Mouse (Mus musculus): Measurements from ENCODE around the gene Mettl9.
"Not testable (repeated sequence)": the region's sequence is repeated elsewhere in the genome, so short reads cannot be mapped to it uniquely, and the experiment has no call there.

Gene Mettl9

GRCm38 (mm10) chr7:121033856-121034652 is at the start of gene Mettl9:
Gene Mettl9, plus strand, starts transcription at chr7:121034445.
- peak; percentile 88 to 91 for DNase-seq (ENCODE audit: low spot score in 2 of 2)

DNA sequence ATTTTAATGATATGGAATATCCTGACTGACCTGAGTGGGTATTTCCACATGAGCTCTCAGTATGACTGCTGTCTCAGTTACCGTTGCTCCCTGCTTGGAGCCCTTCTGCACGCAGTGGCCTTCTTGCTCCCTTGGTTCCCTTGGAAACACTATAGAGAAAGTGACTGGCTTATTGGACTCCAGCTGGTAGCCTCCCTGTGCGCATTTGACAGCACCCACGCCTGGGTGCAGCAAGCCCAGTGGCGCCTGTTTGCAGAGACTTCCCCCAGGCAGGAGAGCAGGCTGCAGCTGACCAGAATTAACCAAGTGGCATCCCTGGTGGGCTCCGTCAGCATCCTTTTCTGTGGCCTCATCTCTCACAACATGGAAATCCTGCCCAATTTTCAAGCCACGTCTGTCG is 43.1 kb upstream of the Mettl9 start:
- DNase-seq (ENCODE audit: low spot score in 2 of 2) = peak in 1 of 2 experiments; percentile 12

- DNase-seq (ENCODE audit: low spot score in 2 of 2) = no peak
Observed at GRCm38 (mm10) chr7:120999021-120999530, 35.2 kb upstream of the Mettl9 start.

GRCm38 (mm10) chr7:121000065-121000822 is 34.0 kb upstream of the Mettl9 start:
- DNase-seq (ENCODE audit: low spot score in 2 of 2) = no peak

DNA sequence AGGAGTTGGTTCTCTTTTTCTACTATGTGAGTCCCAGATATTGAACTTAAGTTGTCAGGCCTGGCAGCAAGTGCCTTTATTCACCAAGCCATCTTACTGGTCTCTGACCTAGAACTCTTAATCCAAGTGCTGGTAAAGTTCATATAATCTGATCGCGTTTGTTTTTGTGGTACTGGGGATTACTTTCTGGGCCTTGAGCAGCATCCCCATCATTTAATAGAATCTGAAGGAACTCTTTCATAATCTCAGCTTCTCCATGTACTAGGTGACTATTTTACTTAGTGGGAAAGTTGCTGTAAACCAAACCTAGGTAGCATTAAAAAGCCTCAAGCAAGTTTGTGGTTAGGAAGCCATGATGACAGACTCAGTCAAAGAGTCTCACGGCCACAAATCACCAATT is 32.4 kb upstream of the Mettl9 start:
- no peak for DNase-seq (ENCODE audit: low spot score in 2 of 2)

DNA sequence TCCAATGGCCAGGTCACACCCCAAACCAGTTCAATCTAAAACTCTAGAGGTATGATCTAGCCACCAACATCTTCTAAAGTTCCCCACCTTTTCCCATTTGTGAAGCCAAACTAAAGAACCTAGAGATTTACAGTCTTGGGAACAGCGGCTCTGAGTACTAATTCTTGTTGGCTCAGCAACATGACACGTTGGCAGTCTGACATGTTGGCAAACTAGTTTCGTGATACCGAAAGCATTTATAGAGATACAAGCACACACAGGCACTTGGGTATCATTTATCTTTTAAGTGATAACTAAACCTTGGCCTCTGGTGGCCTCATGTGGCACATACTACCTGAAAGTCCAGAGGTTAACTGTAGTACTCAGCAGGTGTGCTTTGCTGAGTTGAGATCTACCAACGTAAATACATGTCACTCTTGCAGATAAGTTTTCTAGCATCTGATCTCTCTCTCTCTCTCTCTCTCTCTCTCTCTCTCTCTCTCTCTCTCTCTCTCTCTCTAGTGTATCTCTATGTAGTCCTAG is 31.8 kb upstream of the Mettl9 start:
- no peak for DNase-seq (ENCODE audit: low spot score in 2 of 2)

DNA sequence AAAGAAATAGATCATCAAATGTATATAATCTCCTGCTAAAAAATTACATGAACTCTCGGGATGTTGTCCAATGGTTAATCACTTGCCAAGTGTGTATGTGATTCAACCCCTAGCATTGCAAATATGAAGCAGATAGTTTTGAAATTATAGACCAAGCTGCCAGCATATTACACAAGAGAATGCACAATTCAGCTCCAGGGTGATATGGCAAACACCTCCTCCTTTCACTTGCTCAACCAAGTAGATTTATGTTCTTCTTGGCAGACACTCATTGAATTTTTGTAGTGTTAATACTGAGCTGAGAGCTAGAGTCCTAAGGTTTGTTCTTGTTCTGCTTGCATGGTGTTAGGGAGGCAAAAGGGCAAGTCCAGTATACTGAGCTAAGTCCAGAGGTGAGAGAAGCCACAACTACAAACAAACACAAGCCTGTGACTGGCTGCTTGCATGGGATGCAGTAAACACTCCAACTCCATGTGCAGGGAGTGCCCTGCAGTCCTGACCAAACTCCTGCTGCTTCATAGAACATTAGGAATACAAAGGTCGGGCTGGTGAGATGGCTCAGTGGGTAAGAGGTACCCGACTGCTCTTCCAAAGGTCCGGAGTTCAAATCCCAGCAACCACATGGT is 30.3 kb upstream of the Mettl9 start:
- DNase-seq (ENCODE audit: low spot score in 2 of 2) = no peak

DNA sequence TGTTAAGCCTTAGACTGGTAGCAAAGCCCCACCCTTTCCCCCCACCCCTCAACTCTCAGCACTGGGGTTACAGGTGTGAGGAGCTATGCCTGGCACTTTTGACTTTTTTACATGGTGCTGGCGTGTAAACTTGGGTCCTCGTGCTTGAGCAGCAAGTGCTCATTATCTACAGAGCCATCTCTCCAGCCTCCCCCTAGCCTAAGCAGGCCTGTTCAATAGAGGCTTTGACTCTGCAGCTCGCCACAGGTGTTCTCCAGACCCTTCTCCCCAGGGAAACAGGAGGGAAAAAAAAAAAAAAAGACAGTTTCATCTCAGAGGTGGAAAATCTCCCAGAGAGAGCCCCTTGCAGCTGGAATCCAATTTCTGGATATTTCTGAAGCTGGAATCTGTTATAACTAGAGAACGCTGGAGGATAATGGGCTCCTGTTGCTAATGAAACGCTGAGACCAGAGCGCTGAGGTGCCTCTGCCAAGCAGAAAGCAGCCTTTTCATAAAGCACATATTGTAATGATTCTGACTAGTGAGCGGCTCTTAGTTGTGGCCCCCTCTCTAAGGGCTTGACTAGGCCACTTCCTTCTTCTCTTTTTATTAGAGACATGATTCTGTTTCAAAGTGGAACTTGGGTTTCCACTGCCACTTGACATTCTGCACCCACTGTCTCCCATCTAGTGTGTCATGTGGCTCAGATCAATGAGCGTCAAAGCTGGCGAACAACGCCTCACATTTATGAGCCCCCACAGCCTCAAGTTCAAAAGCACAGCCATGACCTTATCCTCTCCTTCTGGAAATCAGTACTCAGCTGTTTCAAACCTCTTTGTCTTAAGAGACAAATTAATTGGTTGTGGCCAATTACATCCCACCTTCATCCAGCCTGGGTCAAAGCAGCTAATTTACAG is 22.2 kb upstream of the Mettl9 start:
- no peak for DNase-seq (ENCODE audit: low spot score in 2 of 2)

DNA sequence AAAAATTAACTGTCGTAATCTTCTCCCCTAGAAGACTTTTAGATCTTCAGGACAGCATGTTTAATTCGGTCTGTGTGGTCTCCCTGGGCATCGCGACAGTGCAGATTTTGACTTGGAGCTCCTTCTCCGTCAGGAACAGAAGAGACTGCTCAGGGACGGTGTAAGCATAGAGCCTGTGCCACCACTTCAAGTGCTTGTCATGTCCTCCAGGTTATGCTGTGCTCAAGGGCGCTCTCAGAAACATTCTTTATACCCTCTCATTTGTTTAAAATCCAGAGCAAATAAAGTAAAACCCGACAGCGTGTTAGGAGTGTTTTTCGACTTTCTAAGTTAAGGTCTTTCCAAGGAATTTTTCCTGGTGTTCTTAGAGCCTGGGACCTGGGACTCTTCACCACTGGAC is 19.8 kb upstream of the Mettl9 start:
- no peak for DNase-seq (ENCODE audit: low spot score in 2 of 2)

DNA sequence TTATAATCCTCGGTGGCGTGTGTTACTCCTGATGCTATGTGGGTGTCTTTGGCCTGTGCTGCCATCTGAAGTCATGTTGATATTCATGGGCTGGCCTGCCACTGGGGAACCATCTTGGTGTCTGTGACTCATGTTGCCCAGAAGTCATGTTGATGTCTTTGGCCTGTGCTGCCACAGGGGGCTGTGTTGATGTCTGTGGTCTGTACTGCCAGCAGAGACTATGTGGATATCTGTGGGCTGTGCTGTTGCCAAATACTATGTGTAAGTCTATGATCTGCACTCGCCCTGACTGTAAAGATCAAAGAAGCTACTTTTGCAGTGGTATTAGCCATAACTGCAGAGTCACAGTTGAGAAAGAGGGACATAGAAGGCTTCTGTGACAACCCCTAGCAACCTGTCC is 15.5 kb upstream of the Mettl9 start:
- no peak for DNase-seq (ENCODE audit: low spot score in 2 of 2)

DNA sequence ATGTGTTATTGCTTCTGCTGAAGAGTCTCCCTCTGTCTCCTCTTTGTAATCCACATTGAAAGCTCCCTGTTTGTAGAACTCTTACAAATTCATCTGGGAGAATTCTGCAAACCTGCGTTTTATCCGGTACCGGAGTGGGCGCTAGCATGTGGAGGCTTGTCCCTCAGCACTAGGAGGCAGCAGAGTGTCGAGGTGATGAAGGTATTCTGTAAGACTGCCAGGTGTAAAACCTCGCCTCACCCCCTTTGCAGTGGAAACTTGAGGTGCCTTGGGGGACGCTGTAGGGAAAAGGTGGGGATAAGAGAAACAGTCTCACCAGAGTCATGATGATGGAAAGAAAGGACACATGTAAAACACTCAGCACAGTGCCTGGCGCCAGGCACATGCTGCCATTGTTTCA is 14.0 kb upstream of the Mettl9 start:
- peak in 1 of 2 experiments; percentile 20 for DNase-seq (ENCODE audit: low spot score in 2 of 2)

DNA sequence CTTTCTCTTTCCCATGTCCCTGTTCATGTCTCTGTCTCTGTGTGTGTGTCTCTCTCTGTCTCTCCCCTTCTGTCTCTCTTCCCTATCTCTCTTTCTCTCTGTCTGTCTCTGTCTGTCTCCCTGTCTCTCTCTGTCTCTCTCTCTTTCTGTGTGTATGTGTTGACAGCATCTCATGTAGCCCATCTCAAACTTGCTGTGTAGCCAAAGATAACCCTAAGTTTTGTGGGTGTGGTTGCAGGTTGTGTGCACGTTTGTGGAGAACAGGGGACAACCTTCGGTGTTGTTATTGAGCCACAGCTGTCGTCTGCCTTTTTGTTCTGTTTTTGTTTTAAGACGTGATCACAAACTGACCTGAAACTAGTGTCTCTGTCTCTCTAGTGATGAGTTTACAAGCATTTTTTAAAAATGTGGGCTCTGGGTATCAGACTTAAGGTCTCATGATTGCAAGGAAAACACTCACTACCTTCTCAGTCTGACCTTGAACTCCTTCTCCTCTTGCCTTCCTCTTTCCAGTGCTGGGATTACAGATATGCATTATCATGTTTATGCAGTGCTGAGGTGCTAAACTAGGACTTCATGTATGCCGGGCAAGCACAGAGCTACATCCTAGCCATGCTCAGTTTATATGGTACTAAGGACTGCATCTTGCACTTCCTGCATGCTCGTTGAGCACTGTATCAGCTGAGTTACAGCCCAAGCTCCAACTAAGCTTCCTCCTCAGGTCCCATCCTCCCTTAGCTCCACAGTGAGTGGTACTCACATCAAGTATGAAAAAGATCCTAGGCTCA is 8.8 kb upstream of the Mettl9 start:
- no peak for DNase-seq (ENCODE audit: low spot score in 2 of 2)

DNA sequence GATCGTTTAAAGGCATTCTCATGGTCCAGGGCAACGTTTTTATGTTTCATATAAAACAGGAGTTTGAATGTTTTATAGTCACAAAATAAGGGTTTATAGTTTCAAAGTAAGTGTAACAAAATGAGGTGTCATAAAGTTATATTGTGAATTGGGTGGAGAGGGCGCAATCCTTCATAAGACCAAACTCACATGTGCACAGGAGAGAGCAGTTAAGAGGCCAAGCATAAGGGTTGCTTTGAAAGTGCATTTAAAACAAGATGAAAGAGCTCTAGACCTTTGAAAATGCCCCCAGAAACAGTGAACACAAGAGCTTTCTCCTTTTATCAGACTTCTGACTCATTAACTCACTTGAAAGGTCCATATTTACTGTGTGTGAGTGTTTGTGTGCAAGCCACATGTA is 7.9 kb upstream of the Mettl9 start:
- no peak for DNase-seq (ENCODE audit: low spot score in 2 of 2)

GRCm38 (mm10) chr7:121029947-121030346 is 4.3 kb upstream of the Mettl9 start:
- not testable (repeated sequence) for DNase-seq (ENCODE audit: low spot score in 2 of 2)

DNA sequence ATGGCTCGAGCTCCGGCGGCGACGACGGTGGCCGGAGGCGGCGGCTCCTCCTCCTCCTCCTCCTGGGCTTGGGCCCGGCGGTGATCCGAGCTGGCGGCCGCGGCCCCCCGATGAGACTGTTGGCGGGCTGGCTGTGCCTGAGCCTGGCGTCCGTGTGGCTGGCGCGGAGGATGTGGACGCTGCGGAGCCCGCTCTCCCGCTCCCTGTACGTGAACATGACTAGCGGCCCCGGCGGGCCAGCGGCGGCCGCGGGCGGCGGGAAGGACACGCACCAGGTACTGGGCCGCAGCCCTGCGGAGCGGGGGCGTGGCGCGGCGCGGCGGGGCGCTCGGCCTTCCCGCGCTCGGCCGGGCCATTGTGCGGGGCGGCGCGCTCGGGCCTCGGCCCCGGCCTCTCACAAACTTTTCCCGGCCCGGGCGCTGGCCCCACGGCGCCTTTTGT is 476 bp downstream of the Mettl9 start:
- peak; percentile 49 to 67 for DNase-seq (ENCODE audit: low spot score in 2 of 2)

DNA sequence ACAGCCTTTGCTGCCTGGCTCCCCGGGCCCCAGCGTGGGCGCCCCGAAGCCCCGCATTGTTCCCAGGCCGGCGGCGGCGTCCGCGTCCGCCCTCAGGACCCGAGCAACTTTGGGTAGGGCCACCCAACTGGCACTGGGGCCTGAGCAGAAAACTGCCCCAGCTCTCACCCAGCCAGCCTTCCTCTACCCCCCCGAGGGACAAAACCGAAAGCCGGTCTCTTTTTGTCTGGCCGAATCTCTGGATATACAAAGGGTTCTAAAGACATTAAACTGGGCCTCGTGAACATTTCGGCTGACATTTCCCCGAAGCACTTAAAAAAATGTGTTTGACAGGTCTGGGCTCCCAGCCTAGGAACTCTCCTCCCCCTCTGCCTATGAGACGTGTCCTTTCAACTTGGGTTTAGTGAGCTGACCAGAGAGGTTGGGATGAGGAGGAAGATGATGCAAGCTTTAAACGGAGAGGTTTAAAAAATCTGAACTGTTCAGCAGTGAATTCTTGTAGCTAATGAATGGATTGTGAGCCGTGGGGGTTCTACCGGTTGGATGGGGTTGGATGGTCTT is 996 bp downstream of the Mettl9 start:
- peak; percentile 17 to 29 for DNase-seq (ENCODE audit: low spot score in 2 of 2)

DNA sequence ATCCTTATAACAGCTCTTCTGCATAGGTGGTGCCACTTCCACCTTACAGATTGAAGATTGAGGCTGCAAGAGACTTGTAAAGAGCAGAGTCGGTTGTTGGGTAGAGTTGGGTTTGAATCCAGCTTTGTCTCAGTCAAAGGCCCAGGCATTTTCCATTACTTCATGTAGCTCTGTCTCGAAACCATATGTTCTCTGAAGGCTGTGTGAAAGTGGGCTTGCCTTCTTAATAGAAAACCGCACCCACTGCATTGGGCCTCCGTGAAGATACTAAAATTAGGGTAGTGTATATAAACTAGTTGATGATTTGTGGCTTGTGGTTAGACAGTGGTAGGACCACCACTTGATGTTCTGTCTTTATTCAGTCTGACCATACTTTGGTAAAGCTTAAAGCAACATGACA is 6.3 kb downstream of the Mettl9 start:
- no peak for DNase-seq (ENCODE audit: low spot score in 2 of 2)

GRCm38 (mm10) chr7:121041989-121042388 is 7.7 kb downstream of the Mettl9 start:
- DNase-seq (ENCODE audit: low spot score in 2 of 2) = no peak

DNA sequence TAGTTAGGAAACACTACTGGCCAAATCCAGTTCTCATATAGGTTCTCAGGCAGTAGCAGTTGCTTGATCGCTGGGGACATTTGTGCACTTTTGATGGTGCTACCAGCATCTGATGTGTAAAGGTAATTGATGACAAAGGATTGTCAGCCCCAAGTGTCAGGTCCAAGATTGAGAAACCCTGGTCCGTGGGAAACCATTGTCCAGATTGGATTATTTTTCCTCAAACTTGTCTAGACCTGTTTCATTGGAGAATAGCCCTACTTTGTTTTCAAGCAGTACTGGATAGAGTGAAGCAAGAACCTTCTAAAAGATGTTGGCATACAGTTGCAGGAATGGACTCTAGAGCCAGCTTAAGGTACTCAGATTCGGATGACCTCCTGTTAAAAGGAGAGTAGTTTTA is 8.8 kb downstream of the Mettl9 start:
- DNase-seq (ENCODE audit: low spot score in 2 of 2) = no peak

GRCm38 (mm10) chr7:121043510-121043909 is 9.3 kb downstream of the Mettl9 start:
- DNase-seq (ENCODE audit: low spot score in 2 of 2) = no peak

Data from right cerebral cortex, adult 2 months (tissue).